Mouse (Mus musculus) heart, embryonic 13.5 days (tissue): Measurements from ENCODE around the gene Rgs1. TPM values are rescaled to one million over a fixed set of nuclear protein-coding genes. Genes with fewer than 3 reads are reported as not detected.

Experiments
- polyA plus RNA-seq: library from polyadenylated mRNA; unstranded; fragments of >200 nt; fragmentation: Nextera tagmentation; extraction: Ambion mirVana; gene quantifications from 2 replicates; pipeline ENCODE4 v1.2.1, GENCODE M21; 2015

The Rgs1 gene
- polyA plus RNA-seq, 1 experiment from 2014 or later, result not detected

Other genes starting within 250 kb of the Rgs1 start
- 16.4 and 18.8 TPM in 2 replicates for gene Rgs2, start 245.1 kb downstream of the Rgs1 start, polyA plus RNA-seq
- gene Rgs13, start 71.9 kb downstream of the Rgs1 start, polyA plus RNA-seq, result not detected in 2 replicates